Mouse (Mus musculus) CD8-positive naive resting alpha-beta T cell, adult 2 months (primary cell): ENCODE data around the gene Hspa14.
A peak's percentile ranks its signal among the peaks of the same experiment; 100 is the strongest.

Experiments used
- DNase-seq, 2 experiments: peaks; one replicate each; pipeline ENCODE4 v3.0.0; 2022; ENCODE audit warnings: low read depth in 2 of 2, low spot score in 2 of 2

The Hspa14 gene

DNA sequence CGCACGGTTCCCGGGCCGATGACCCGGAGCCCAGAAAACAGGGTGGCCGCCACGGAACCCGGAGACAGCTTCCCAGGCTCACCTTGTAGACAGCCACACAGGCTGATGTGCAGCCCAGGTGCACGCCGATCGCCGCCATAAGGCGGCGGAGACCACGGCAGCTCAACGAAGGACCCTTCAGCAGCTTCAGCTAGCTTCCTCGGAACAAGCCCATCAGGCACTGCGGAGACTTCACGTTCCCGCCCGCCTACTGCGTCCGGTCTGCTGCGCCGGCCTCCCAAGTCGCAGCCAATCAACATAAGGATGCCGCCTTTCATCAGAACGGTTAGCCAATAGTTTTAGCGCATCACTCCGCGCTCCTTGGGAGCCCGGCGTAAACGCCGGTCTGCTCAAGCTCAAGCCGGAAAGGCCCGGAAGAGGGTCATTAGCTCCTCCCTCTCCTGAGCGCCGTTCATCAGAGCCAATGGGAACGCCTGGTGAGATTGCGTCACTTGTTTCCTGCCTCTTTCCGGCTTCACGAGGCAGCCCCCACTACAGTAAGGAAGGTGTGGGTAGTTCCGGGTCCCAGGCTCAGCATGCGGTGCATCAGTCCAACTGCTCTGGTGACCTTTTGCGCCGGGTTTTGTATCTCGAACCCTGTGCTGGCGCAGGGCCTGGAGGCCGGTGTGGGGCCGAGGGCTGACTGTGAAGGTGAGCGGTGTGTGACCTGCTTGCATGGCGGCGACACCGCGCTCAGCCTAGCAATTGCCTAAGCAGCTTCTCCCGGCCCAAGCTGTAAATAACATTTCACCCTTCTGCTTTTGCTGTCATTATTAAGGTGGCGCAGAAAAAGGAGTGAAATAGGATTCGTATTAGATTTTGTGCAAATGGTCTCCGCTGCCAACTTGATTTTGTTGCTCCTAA, at the start of gene Hspa14, which contains the start of the genes Gm45902 and Cdnf:
Gene Hspa14, minus strand, starts transcription at position 263 of the 903 bp plus-strand sequence.
Gene Gm45902, minus strand, starts transcription at position 239 of the 903 bp plus-strand sequence.
Gene Cdnf, plus strand, starts transcription at position 479 of the 903 bp plus-strand sequence.
- peak; percentile 95 for DNase-seq

DNA sequence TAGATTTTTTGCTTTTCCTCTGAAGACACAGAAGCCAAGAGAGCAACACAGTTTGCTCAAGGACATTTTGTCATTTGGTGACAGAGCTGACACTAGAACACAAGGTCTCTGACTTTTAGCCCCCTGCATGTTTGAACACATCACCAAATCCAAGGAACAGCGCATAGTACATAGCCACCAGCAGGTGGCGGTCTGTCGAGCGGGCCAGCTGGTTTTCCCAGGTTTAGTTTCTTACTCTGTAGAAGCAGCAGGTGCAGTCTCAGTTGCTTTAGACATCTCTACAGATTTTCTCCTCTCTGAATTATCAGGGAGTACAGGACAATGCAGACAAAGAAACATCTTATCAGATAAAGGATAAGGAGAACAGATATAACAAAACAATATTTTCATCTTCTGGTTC, 34.0 kb upstream of the Hspa14 start:
- DNase-seq, result peak; percentile 52 to 60

DNA sequence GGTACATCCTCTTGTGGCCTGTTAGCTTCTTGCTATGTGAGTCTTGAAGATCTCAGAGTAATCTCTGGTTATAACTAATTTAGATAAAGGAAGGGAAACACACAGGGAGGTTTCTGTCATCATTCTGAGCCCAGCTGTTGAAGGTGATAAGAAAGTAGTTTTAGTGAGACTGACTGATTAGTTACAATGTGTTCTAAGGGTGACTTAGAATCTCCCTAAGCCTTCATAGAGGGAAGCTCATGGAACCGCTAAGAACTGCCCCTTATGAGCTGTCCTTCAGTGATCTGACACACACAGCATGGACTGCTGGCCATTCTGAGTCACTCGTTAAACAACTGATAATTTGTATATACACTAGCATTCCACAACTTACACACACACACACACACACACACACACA, 33.4 kb upstream of the Hspa14 start:
- DNase-seq, result no peak

DNA sequence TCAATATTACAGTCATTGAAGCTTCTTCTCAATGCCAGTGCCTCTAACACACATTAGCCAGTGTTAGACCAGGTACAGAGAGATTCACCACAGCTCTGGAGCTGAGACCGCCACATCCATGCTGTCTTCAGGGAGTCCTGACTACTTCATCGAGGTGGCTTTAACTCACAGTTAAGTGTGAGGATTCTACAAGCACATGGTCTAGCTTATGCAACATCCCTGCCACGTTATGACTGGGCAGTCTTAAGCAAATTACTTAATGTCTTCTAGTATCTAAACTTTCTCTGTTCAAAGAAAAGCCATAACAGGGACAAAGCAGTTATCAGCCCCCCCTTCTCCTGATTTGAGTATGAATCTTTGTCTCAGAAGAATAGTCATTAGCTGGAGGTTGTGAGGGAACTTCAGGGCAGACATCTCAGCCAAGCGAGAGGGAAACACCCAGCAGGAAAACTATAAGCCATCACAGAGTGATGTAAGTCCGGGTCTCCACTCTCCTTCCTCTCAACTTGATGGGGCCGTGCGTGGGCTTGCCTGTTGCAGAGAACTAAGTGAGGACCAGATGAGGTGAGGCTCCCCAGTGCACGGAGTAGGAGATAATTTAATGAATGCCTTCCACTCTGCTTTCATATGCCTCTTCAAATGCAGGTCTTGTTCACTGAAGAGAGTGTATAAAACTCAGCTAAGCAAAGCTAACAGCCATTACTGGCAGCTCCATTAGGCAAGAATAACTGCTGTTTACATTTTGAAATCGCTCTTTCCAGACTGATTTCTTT, 28.9 kb upstream of the Hspa14 start:
- DNase-seq, result no peak

DNA sequence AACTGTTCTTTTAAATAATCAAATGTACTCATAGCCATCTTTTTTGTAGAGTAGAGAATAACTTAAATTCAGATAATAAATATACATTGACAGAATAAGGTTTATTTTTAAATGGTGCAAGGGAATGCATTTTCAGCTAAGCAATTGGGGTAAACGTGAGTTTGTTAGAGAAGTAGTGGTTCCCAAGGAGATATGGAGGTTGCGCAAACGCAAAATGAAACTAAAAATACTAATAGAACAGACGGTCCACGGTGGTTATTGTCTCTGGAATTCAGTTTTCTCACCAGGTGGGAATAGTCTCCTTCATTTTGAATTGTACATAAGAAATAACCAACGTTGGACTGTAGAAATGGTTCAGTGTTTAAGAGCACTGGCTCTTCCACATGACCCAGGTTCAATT, 13.7 kb upstream of the Hspa14 start:
- DNase-seq, result no peak

DNA sequence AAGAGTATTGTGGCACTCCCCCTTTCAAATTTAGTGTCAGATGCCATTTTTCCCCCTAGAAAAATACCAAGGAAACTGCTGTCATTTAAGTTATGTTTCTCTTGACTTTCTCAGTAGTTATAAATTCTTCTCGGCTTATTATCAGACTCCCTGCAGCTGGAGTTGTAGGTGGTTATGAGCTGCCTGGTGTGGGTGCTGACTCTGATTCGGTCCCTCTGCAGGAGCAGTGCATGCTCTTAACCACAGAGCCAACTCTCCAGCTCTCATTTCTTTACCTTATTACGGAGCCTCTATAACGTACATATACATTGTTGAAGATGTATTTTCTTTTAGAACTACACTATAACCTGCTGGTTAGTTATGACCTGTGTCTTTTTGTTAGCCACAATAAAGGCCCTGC, 9.9 kb upstream of the Hspa14 start:
- no peak for DNase-seq

DNA sequence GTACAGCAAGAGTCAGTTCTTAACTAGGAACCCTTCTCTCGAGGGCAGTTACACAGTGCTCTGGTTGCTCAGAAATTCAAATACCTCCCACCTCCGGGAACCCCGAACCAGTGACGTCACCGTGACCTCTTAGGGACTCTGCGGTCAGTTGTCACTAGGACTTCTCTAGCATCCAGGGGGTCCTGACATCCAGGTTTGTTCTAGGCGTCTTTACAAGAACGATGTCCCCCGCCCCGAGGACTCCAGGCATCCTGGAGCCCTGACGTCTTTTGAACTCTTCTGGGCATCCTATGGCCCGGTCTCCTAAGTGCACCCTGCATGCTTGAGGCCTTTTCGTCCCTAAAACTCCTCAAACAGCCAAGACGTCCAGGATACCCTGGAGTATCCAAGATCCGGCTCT, 538 bp downstream of the Hspa14 start:
- DNase-seq, result peak in 1 of 2 experiments; percentile 25

DNA sequence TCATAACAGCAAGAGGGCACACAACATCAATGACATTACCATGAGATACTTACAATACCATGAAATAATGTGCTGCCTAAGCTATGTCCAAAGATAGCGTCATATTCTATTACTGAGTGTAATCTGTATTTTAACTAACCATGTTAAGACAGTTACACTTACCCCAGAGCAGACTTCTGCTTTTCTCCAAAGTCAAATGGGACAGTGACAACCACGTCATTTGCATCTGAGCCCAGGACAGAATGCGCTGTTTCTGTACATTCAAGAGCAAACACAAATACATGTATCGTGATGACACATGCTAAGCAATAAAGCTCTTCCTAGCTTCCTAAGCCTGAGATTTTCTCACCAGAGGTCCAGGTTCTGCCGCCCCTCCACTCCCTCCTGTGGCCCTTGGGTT, 11.7 kb downstream of the Hspa14 start:
- DNase-seq, result no peak

DNA sequence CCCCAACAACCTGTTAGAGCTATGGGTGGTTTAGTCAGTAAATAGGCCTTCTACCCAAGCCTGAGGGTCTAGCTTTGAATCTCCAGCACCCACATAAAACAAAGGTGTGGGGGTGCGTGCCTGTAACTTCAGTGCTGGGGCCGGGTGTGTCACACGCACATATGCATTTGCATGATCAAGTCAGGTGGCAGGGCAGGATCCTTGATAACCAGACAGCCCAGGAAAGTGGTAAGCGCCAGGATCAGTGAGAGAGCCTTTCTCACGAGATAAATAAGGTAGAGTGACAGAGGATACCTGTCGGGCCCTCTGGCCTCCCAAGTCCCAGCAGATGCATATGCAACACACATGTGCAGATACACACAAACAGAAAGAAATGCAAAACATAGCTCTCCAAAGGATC, 13.1 kb downstream of the Hspa14 start:
- no peak for DNase-seq

DNA sequence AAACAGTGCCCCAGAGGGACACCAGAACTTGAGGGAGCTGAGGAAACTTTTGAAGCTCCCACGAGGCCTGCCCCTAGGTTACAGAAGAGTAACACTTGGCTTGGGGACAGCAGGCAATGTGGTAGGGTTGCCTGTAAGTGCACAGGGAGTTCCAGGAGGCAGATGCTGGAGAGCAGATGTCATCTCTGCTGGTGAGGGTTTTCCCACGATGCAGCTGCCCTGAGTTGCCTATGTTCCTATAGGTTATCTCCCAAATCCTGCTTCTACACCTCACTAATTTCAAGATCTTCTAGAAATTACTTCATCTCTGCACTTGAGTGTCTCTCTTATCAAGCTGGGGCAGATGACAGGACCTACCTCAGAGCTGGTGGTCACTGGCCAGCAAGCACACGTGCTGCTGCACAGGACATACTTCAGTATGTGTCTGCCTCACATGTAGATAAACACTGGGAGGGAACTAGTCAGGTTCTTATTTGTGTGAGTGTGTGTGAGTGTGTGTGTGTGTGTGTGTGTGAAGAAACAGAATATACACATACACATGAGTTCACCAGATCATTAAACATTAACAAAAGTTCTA, 18.7 kb downstream of the Hspa14 start:
- no peak for DNase-seq

DNA sequence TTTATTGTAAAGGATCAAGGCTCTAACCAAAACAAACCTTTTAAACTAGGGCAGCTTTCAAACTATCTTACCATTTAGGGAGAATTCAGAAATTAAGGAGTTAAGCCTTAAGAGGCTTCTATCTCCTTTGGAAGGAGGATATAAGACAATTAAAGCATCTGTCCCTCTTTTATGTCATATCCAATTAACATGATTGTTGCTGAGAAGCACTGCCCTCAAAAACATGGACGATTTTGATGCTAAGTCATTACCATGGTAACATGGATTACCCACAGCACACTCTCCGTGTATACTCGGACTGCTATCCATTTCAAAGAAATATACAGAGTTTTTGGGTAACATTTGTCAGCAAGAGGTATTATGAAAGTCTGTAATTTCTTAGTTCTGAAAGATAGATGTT, 22.8 kb downstream of the Hspa14 start:
- DNase-seq, result no peak

DNA sequence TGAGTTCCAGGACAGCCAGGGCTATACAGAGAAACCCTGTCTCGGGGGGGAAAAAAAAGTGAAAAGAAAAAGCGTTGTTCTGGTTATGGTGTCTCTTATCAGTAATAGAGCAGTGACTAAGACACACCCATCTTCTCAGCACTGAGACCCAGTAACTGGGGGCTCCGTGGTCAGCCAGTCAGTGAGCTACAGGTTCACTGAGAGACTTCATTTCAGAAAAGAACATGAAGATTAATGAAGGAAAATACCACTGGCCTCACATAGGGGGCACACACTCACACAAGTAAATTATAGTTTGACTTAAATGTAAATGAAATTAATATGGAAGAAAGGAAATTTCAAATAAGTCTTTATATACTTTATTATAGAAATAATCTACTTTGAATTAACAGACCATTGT, 32.4 kb downstream of the Hspa14 start:
- no peak for DNase-seq

DNA sequence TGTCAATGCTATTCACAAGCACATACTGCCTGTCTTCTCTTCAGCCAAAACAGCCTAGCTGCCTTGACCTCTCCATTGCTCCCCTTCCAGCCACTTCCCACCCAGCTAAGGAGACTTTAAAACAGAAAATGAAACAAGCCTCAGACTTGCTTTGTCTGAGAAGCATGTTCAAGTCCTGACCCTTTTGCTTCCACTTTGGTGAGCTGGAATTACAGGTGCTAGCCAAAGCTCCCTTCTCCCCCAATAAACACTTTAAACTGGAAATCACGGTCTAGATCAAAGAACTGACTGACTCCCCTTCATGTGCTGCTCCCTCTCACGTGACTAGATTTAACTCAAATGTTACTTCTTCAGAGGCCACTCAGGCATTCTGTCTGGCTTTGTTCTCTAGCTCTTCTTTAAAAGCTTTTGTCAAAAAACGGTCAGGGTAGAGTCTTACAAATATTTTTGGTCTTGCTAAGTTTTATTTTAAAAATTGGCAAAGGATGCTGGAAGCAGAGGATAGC, 36.8 kb downstream of the Hspa14 start:
- peak in 1 of 2 experiments; percentile 3 for DNase-seq

DNA sequence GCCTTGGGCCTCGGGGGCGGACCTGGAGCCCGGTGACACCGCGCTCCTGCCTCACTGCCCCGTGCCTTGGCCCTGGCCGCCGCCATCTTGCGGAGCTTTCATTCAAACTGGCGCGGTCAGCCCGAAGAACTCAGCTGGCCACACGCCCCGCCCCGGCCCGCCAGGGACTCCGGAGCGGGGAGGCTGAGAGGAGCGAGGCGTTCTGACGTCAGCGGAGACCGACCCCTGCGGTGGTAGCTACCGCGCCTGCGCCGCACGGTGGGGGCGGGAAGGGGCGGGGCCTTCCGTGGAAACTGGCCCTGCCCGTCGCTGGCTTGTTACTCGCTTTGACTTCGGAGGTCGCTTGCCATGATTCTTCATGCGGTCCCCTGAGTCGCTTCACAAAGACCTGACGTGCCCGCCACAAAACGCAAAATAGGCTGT, 37.7 kb downstream of the Hspa14 start, which contains the start of gene Suv39h2:
Gene Suv39h2, minus strand, starts transcription at position 171 of the 423 bp plus-strand sequence.
- peak; percentile 97 for DNase-seq

DNA sequence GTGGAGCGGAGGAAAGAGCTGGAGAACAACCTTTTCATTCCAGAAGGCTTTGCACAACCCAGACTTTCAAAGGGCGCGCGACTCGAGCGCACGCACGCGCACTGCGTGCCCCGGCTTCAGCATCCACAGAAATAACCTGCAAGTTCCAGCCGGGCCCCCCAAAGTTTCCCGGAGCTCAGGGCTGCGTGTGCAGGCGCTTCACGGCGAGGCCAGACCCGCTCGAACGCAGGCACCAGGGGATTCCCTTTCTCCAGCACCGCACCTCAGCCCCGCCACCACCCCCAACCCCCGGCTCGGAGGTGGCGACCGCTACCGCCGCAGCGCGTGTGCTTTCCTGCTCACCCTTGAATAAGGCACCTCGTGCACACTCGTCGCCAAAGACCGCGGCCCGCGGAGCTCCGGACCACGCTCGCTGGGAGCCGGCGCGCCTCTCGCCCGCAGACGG, 38.2 kb downstream of the Hspa14 start:
- peak; percentile 41 to 53 for DNase-seq

DNA sequence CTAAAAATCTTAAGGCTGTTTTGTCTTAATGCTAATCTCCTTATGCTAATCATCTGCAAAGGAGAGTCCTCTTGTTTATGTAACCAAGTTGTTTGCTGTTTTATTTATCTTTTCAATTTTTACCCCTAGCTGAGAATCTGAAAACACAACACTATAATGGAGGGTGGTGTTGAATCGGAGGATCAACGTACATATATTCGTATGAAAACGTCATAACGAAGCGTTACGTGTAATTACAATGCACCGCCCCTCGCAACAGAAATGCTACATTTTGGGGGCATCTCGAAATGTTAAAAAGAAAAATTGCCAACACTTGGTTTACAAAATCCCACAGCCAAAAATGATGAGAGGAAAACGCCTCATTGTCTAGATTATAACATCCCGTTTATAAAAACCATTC, 38.7 kb downstream of the Hspa14 start:
- peak in 1 of 2 experiments; percentile 11 for DNase-seq

DNA sequence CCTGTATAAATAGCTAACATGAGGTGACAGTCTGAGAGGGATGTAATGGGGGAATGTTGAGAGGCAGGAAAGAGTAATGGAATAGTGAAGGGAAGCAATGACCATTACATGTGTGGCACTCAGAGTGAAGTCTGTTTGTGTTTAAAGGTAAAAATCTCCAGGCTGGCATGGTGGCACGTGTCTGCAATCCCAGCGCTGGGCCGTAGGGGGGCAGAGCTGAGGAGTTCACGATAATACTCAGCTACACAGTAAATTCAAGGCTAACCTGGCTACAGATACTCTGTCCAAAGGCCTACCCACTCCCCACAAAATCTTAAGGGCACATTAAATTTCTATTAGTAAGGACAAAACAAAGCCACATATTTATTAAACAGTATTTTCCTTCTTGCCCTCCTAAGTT, 56.0 kb downstream of the Hspa14 start:
- DNase-seq, result no peak

DNA sequence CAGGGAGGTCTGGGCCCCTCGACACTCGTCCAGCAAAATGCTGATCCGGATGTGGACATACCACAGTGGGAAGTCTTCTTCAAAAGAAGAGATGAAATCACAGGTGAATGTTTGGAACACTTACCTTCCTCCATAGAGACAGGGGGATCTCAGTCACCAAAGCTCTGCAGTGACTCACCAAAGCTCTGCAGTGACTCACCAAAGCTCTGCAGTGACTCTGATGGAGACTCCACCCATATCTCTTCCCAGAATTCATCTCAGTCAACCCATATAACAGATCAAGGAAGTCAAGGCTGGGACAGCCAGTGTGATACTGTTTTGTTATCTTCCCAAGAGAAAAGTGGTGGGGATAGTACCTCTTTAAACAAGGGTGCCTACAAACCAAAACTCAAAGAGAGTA, 59.5 kb downstream of the Hspa14 start:
- no peak for DNase-seq

DNA sequence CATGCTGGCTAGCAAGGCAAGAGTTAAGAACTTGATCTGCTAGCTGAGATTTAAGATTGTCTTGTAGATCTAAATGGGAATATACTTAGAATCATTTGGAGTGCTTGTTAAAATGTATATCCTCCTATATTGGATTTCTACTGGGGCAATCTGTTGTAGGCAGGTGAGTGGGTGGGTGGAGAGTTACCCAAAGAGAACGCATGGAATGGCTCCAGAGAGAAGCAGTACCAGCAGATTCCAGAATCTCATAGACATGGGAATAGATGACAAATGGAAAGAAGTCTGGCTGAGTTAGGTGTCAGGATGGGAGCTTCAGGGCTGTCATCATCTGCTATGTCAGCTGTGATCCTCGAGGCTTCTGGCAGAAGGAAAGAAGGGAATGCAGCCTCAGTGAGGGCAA, 63.2 kb downstream of the Hspa14 start:
- no peak for DNase-seq

DNA sequence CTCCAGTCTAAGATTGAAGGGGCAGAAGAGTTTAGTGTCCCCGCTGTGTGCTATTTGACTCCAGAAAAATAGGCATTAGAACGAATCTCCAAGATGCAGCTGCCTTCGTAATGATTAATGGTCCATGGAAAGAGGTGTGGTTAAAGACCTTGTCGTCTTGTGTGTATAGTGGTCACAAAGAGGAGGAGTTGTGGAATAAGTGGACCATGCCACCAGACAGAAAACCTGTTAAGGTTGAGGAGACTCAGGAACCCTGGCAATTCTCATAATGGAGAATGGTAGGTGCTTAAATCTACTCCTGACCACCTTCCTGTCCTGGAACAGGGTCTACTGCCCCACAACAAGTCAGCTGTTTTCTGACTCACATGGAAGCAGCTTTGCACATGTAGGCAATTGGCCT, 66.6 kb downstream of the Hspa14 start:
- no peak for DNase-seq

DNA sequence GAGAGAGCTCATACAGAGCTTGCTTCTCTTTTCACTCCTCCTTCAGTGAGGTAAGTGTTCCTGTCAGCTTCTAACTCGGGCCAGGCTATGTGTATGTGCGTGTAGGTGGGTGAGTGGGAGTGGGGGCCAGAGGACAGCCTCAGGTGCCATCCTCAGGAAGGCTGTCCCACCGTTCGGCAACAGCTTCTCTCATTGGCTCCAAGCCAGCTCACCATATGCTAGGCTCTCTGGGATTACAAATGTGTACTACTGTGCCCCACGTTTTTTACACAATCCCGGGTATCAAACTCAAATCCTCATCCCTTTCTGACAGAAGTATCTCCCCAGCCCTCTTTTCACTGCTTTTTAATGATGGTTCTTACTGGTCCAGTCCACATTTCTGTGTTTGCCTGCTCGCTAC, 68.4 kb downstream of the Hspa14 start:
- no peak for DNase-seq
